Mouse (Mus musculus) liver, embryonic 16.5 days (tissue): ENCODE data around the gene Gm7361. TPM values are rescaled to one million over a fixed set of nuclear protein-coding genes. Genes with fewer than 3 reads are reported as not detected.

Experiments
- polyA plus RNA-seq: library from polyadenylated mRNA; unstranded; fragments of >200 nt; fragmentation: Nextera tagmentation; extraction: Ambion mirVana; gene quantifications from 2 replicates; pipeline ENCODE4 v1.2.1, GENCODE M21; 2015

Gene Gm7361
- polyA plus RNA-seq, 1 experiment from 2014 or later = not detected

Other genes with a start within 250 kb of the Gm7361 start
- not detected in 2 replicates for gene Gm5862, start 234.8 kb upstream of the Gm7361 start, polyA plus RNA-seq
- gene Speer4a, start 218.1 kb upstream of the Gm7361 start, polyA plus RNA-seq = not detected in 2 replicates
- not detected in 2 replicates for gene Gm7347, start 199.1 kb upstream of the Gm7361 start, polyA plus RNA-seq
- not detected in 2 replicates for gene Gm10471, start 168.4 kb upstream of the Gm7361 start, polyA plus RNA-seq
- not detected in 2 replicates for gene 5031410I06Rik, start 152.3 kb upstream of the Gm7361 start, polyA plus RNA-seq
- not detected in 2 replicates for gene Gm10220, start 136.3 kb upstream of the Gm7361 start, polyA plus RNA-seq